Mouse (Mus musculus): ENCODE results near the gene Serpina3m. TPM values are rescaled to one million over a fixed set of nuclear protein-coding genes. Genes with fewer than 3 reads are reported as not detected.

The Serpina3m gene
- 0.37 TPM for polyA plus RNA-seq (2014; fragmentation: Illumina TruSeq; extraction: RNeasy Lipid Tissue Mini Kit (QIAGEN cat#74804); ENCODE audit: low read depth, low replicate concordance)

GRCm38 (mm10) chr12:104338226-104338625 is at the start of gene Serpina3m, which contains the start of gene Serpina3k:
Gene Serpina3m (plus strand): TSS chr12:104338486.
Gene Serpina3k (plus strand): TSS chr12:104338486.

GRCm38 (mm10) chr12:104314253-104314652 is 24.0 kb upstream of the Serpina3m start, which contains the start of gene Serpina3j:
Gene Serpina3j (plus strand): TSS chr12:104314553.

GRCm38 (mm10) chr12:104406454-104406885 is 68.2 kb downstream of the Serpina3m start, which contains the start of gene Serpina3n:
Gene Serpina3n (plus strand): TSS chr12:104406729.

Other genes starting within 250 kb of the Serpina3m start
- gene Serpina5, start 237.4 kb upstream of the Serpina3m start, polyA plus RNA-seq (2014; fragmentation: Illumina TruSeq; extraction: RNeasy Lipid Tissue Mini Kit (QIAGEN cat#74804); ENCODE audit: low read depth, low replicate concordance), result not detected
- not detected for gene Serpina3a, start 225.8 kb upstream of the Serpina3m start, polyA plus RNA-seq (2014; fragmentation: Illumina TruSeq; extraction: RNeasy Lipid Tissue Mini Kit (QIAGEN cat#74804); ENCODE audit: low read depth, low replicate concordance)
- gene Serpina3b, start 210.5 kb upstream of the Serpina3m start, polyA plus RNA-seq (2014; fragmentation: Illumina TruSeq; extraction: RNeasy Lipid Tissue Mini Kit (QIAGEN cat#74804); ENCODE audit: low read depth, low replicate concordance), result not detected
- gene Serpina3c, start 184.6 kb upstream of the Serpina3m start, polyA plus RNA-seq (2014; fragmentation: Illumina TruSeq; extraction: RNeasy Lipid Tissue Mini Kit (QIAGEN cat#74804); ENCODE audit: low read depth, low replicate concordance), result 0.65 TPM
- not detected for gene Serpina3f, start 123.9 kb upstream of the Serpina3m start, polyA plus RNA-seq (2014; fragmentation: Illumina TruSeq; extraction: RNeasy Lipid Tissue Mini Kit (QIAGEN cat#74804); ENCODE audit: low read depth, low replicate concordance)
- 0.50 TPM for gene Serpina3g, start 102.2 kb upstream of the Serpina3m start, polyA plus RNA-seq (2014; fragmentation: Illumina TruSeq; extraction: RNeasy Lipid Tissue Mini Kit (QIAGEN cat#74804); ENCODE audit: low read depth, low replicate concordance)
- not detected for gene Serpina3i, start 75.4 kb upstream of the Serpina3m start, polyA plus RNA-seq (2014; fragmentation: Illumina TruSeq; extraction: RNeasy Lipid Tissue Mini Kit (QIAGEN cat#74804); ENCODE audit: low read depth, low replicate concordance)
- not detected for gene Serpina3j, start 23.9 kb upstream of the Serpina3m start, polyA plus RNA-seq (2014; fragmentation: Illumina TruSeq; extraction: RNeasy Lipid Tissue Mini Kit (QIAGEN cat#74804); ENCODE audit: low read depth, low replicate concordance)
- gene Serpina3k, start within 50 bp of the Serpina3m start, polyA plus RNA-seq (2014; fragmentation: Illumina TruSeq; extraction: RNeasy Lipid Tissue Mini Kit (QIAGEN cat#74804); ENCODE audit: low read depth, low replicate concordance), result 6.9 TPM
- 10.9 TPM for gene Serpina3n, start 68.2 kb downstream of the Serpina3m start, polyA plus RNA-seq (2014; fragmentation: Illumina TruSeq; extraction: RNeasy Lipid Tissue Mini Kit (QIAGEN cat#74804); ENCODE audit: low read depth, low replicate concordance)
- not detected for gene Gsc, start 134.8 kb downstream of the Serpina3m start, polyA plus RNA-seq (2014; fragmentation: Illumina TruSeq; extraction: RNeasy Lipid Tissue Mini Kit (QIAGEN cat#74804); ENCODE audit: low read depth, low replicate concordance)

All from heart, adult 10 weeks (tissue).